Mouse (Mus musculus): ENCODE measurements around the gene Kif5a. TPM values are rescaled to one million over a fixed set of nuclear protein-coding genes. Genes with fewer than 3 reads are reported as not detected.

The Kif5a gene
- polyA plus RNA-seq, 1 experiment from 2014 or later: 0.28 TPM

DNA sequence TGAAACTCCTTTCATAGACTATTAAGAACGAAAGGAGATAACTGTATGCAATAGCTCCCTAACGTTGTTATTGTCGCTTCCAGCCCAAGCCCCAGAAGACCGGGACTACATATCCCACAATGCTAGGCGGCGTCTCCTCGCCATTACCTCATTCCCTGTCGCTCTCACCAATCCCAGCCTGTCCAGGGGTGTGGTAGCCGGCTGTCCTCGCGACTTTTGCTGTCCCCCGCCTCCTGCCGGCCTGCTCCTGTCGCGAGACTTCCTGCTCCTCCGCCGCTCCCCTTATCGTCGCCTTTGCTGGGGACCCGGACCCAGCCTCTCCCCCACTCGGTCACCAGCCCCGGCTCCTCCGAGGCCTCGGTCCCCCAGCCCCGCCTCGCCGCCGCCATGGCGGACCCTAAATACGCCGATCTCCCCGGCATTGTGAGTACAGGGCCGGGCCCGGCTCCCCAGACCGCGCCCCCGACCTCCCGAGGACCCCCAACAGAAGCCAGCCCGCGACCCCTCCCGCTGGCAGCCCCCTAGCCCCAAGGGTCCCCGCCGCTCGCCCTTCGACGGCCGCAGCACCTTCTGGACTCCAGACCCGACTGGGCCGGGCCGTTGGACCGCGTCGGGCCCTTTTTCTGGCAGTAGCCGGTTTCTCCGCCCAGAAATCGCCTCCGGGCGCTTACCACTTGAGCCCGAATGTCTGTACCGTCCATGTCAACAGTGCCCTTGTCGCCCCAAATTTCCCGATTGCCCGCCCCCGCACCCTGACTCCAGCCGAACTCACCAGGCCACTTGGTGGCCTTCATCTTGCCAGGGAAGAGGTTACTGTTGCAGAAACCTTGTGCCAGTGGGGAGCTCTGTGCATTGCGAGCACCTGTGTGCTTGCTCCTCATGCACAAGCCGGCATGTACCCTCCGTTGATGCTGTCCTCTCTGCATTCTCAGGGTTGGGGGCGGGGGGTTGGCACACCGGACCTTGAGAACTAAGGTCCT, 3.3 kb upstream of the Kif5a start, which contains the start of gene Dctn2:
Dctn2 (plus strand) TSS at position 257 of the 980 bp plus-strand sequence.
- Histone ChIP-seq H3K27ac (peak within 1 kb of the TSS; percentile 93), H3K27me3 (ENCODE audit: insufficient read depth, low read length) (0 out of 2 replicates have a peak, but pooled peaks cover 6% of the 10 kb centered on the region), H3K4me2 (ENCODE audit: low read length) (peak within 1 kb of the TSS; percentile 88), H3K36me3 (ENCODE audit: insufficient read depth, low read length) (peaks cover 10% of the 10 kb centered on the region; the same call in 1 of the 2 replicates), H3K4me3 (replicated peaks; ENCODE audit: low read depth, low read length) (peak within 1 kb of the TSS; percentile 100), H3K9me3 (replicated peaks; ENCODE audit: low read length) (no peaks in the 10 kb centered on the region), H3K9ac (ENCODE audit: low read depth, low read length) (peak within 1 kb of the TSS; percentile 100), H3K4me1 (replicated peaks; ENCODE audit: insufficient read depth, low read length) (peaks cover 17% of the 10 kb centered on the region)
- TF ChIP-seq CTCF (IDR thresholded peaks at IDR 0.05; ENCODE audit: low read depth): peak; percentile 45; the same call in 1 of the 2 replicates
- under 1% methylated on average over 70 of the region's 70 CpGs for WGBS
- DNase-seq (ENCODE audit: low spot score) (peak; percentile 100), ATAC-seq (replicated peaks; ENCODE audit: low FRiP score, low read depth) (peak; percentile 97)

DNA sequence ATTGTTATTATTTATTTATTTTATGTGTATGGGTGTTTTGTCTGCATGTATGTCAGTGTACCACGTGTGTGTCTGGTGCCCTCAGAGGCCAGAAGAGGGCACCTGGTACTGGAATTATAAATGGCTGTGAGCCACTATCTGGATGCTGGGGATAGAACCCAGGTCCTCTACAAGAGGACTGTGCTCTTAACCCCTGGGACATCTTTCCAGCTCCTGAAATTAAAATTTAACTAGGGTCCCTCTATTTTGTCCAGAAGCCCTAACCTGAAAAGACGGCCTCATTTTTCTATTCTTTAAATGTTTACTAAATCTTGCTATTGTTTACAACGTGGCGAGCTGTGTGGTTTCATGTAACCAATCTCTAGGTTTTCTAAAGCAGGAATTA, 2.6 kb upstream of the Kif5a start:
- H3K9me3 ChIP-seq (replicated peaks; ENCODE audit: low read length): no peaks in the 10 kb centered on the region
- H3K9ac ChIP-seq (ENCODE audit: low read depth, low read length): no peak overlapping the region
- peaks cover 17% of the 10 kb centered on the region for H3K4me1 ChIP-seq (replicated peaks; ENCODE audit: insufficient read depth, low read length)
- no peak for DNase-seq (ENCODE audit: low spot score)
- H3K4me2 ChIP-seq (ENCODE audit: low read length): peak overlapping the region; percentile 25
- H3K4me3 ChIP-seq (replicated peaks; ENCODE audit: low read depth, low read length): no peak overlapping the region
- peak; percentile 32; the same call in 1 of the 2 replicates for TF ChIP-seq CTCF (IDR thresholded peaks at IDR 0.05; ENCODE audit: low read depth)
- H3K27ac ChIP-seq: no peak overlapping the region
- H3K36me3 ChIP-seq (ENCODE audit: insufficient read depth, low read length): peaks cover 10% of the 10 kb centered on the region; the same call in 1 of the 2 replicates
- H3K27me3 ChIP-seq (ENCODE audit: insufficient read depth, low read length): 0 out of 2 replicates have a peak, but pooled peaks cover 6% of the 10 kb centered on the region
- no peak for ATAC-seq (replicated peaks; ENCODE audit: low FRiP score, low read depth)
- 28% methylated on average over 4 of the region's 4 CpGs for WGBS

DNA sequence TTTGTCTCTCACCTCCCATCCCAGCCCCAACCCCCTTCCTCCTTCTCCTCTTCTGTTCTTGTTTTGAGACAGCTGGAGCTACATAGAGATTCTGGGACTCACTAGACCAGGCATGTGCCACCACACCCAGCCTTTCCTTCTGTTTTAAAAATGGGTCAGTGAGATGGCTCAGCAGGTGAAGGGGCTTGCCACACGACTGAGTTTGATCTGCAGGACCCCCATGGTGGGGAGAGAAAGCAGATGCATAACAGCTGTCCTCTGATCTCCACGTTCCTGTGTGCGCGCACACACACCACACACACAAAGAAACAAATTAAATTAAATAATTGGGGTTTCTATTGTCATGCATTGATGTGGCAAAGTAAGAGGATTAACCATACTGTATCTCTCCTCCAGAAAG, 1.8 kb upstream of the Kif5a start:
- peaks cover 17% of the 10 kb centered on the region for H3K4me1 ChIP-seq (replicated peaks; ENCODE audit: insufficient read depth, low read length)
- H3K36me3 ChIP-seq (ENCODE audit: insufficient read depth, low read length): peaks cover 5% of the 10 kb centered on the region; the same call in 1 of the 2 replicates
- no peak for ATAC-seq (replicated peaks; ENCODE audit: low FRiP score, low read depth)
- TF ChIP-seq CTCF (IDR thresholded peaks at IDR 0.05; ENCODE audit: low read depth): no peak
- H3K4me2 ChIP-seq (ENCODE audit: low read length): no peak overlapping the region
- H3K27me3 ChIP-seq (ENCODE audit: insufficient read depth, low read length): 0 out of 2 replicates have a peak, but pooled peaks cover 6% of the 10 kb centered on the region
- WGBS: 76% methylated on average over 4 of the region's 4 CpGs
- no peaks in the 10 kb centered on the region for H3K9me3 ChIP-seq (replicated peaks; ENCODE audit: low read length)
- no peak overlapping the region for H3K9ac ChIP-seq (ENCODE audit: low read depth, low read length)
- H3K4me3 ChIP-seq (replicated peaks; ENCODE audit: low read depth, low read length): no peak overlapping the region
- DNase-seq (ENCODE audit: low spot score): no peak
- H3K27ac ChIP-seq: no peak overlapping the region

DNA sequence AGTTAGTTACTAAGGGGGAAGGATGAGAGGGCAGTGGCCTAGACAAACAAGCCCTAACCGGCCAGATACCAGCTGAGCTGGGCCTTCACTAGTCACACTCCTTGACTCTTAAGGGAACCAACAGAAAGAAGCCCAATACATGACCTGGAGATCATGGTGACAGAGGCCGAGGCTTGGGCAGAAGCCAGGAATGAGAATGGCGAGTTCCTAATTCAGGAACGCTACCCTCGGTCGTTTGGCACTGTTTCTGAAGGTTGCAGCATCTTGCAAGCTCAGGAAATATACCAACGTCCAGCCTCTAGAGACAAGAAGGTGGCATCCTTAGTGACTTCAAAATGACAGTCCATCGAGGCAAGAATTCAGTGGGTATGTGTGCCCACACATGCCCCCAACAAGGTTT, 1.2 kb upstream of the Kif5a start:
- 74% methylated on average over 8 of the region's 8 CpGs for WGBS
- H3K4me1 ChIP-seq (replicated peaks; ENCODE audit: insufficient read depth, low read length): peaks cover 17% of the 10 kb centered on the region
- H3K27ac ChIP-seq: no peak overlapping the region
- H3K4me3 ChIP-seq (replicated peaks; ENCODE audit: low read depth, low read length): no peak overlapping the region
- 0 out of 2 replicates have a peak, but pooled peaks cover 3% of the 10 kb centered on the region for H3K36me3 ChIP-seq (ENCODE audit: insufficient read depth, low read length)
- DNase-seq (ENCODE audit: low spot score) (no peak), ATAC-seq (replicated peaks; ENCODE audit: low FRiP score, low read depth) (no peak)
- no peak for TF ChIP-seq CTCF (IDR thresholded peaks at IDR 0.05; ENCODE audit: low read depth)
- H3K9me3 ChIP-seq (replicated peaks; ENCODE audit: low read length): no peaks in the 10 kb centered on the region
- H3K4me2 ChIP-seq (ENCODE audit: low read length): no peak overlapping the region
- H3K27me3 ChIP-seq (ENCODE audit: insufficient read depth, low read length): 0 out of 2 replicates have a peak, but pooled peaks cover 6% of the 10 kb centered on the region
- H3K9ac ChIP-seq (ENCODE audit: low read depth, low read length): no peak overlapping the region

GRCm38 (mm10) chr10:127263631-127264030, 483 bp upstream of the Kif5a start:
- no peak overlapping the region for H3K9ac ChIP-seq (ENCODE audit: low read depth, low read length)
- ATAC-seq (replicated peaks; ENCODE audit: low FRiP score, low read depth) (no peak), DNase-seq (ENCODE audit: low spot score) (no peak)
- H3K36me3 ChIP-seq (ENCODE audit: insufficient read depth, low read length): no peaks in the 10 kb centered on the region
- H3K4me2 ChIP-seq (ENCODE audit: low read length): no peak overlapping the region; the same call in 1 of the 2 replicates
- H3K27me3 ChIP-seq (ENCODE audit: insufficient read depth, low read length): 0 out of 2 replicates have a peak, but pooled peaks cover 6% of the 10 kb centered on the region
- TF ChIP-seq CTCF (IDR thresholded peaks at IDR 0.05; ENCODE audit: low read depth): no peak
- H3K4me3 ChIP-seq (replicated peaks; ENCODE audit: low read depth, low read length): no peak overlapping the region
- WGBS: 61% methylated on average over 3 of the region's 3 CpGs
- peaks cover 17% of the 10 kb centered on the region for H3K4me1 ChIP-seq (replicated peaks; ENCODE audit: insufficient read depth, low read length)
- no peak overlapping the region for H3K27ac ChIP-seq
- H3K9me3 ChIP-seq (replicated peaks; ENCODE audit: low read length): no peaks in the 10 kb centered on the region
